Mouse (Mus musculus): Measurements from ENCODE around the gene Gga2. TPM values are rescaled to one million over a fixed set of nuclear protein-coding genes. Genes with fewer than 3 reads are reported as not detected.

The Gga2 gene
- polyA plus RNA-seq, 1 experiment = 76.8 TPM

DNA sequence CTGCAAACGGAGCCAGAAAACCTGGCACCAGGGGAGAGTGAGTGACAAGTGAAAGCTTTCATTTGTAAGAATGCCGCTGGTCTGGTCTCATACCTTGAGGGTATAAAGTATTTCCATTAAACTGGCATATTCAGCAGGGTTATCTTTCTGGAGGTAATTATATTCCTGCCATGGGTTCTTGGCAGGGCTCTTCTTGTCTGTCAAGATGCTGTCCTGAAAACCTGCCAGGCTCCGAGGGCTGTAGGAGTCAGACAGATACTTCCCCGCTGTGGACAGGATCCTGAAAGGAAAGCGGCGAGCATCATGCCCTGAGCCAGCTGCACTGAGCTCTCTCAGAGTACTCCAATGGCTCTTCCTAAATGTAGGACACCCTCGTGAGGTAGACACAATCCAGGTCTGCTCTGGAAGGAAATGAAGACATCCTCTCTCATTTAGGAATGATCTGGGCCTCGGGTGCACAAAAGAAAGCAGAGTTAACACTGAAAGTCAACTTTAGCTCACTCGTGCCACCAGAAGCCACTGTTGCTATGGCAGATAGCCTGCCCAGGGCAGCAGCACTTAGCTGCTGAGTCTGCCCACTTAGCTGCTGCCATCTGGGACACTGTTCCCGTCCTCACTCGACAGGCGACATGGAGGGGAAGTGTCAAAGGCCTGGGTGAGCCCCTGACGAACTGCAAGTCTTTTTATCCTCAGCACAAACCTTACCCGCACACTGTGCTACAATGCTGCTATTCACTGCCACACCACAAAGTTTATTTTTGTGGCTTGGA lies 84.0 kb downstream of the Gga2 start:
- no peak for DNase-seq (ENCODE audit: low read depth)

Other genes with a start within 250 kb of the Gga2 start
- gene Scnn1b, start 156.2 kb downstream of the Gga2 start, polyA plus RNA-seq (2012; rRNA removed) = 1.9 and 2.4 TPM in 2 replicates
- gene Cog7, start 39.5 kb downstream of the Gga2 start, polyA plus RNA-seq (2012; rRNA removed) = 29.6 and 34.2 TPM in 2 replicates
- gene Ubfd1, start 46.0 kb upstream of the Gga2 start, polyA plus RNA-seq (2012; rRNA removed) = 31.5 and 36.7 TPM in 2 replicates
- gene Ears2, start 46.0 kb upstream of the Gga2 start, polyA plus RNA-seq (2012; rRNA removed) = 12.9 and 15.8 TPM in 2 replicates
- 194 and 255 TPM in 2 replicates for gene Ndufab1, start 80.7 kb upstream of the Gga2 start, polyA plus RNA-seq (2012; rRNA removed)
- gene Palb2, start 111.8 kb upstream of the Gga2 start, polyA plus RNA-seq (2012; rRNA removed) = 1.2 and 1.4 TPM in 2 replicates
- 68.9 and 89.2 TPM in 2 replicates for gene Dctn5, start 111.8 kb upstream of the Gga2 start, polyA plus RNA-seq (2012; rRNA removed)
- 2.0 and 2.3 TPM in 2 replicates for gene Plk1, start 138.2 kb upstream of the Gga2 start, polyA plus RNA-seq (2012; rRNA removed)
- gene Ern2, start 165.0 kb upstream of the Gga2 start, polyA plus RNA-seq (2012; rRNA removed) = 0.04 and 0.13 TPM in 2 replicates
- gene Chp2, start 198.3 kb upstream of the Gga2 start, polyA plus RNA-seq (2012; rRNA removed) = 11.1 and 11.2 TPM in 2 replicates